Mouse (Mus musculus): ENCODE results near the gene C4b. TPM values are rescaled to one million over a fixed set of nuclear protein-coding genes. Genes with fewer than 3 reads are reported as not detected.
"Not testable (repeated sequence)": the region's sequence is repeated elsewhere in the genome, so short reads cannot be mapped to it uniquely, and the experiment has no call there.

Gene C4b
- total RNA-seq, 1 experiment from 2014 or later, result 0.18 TPM

- peak; percentile 82 for ATAC-seq (replicated peaks; ENCODE audit: low read depth, poor library complexity, severe bottlenecking)
These were observed 30.7 kb downstream of the C4b start for GRCm38 (mm10) chr17:34712951-34713350.

GRCm38 (mm10) chr17:34706476-34706875 is 37.2 kb downstream of the C4b start:
- not testable (repeated sequence) for ATAC-seq (replicated peaks; ENCODE audit: low read depth, poor library complexity, severe bottlenecking)

DNA sequence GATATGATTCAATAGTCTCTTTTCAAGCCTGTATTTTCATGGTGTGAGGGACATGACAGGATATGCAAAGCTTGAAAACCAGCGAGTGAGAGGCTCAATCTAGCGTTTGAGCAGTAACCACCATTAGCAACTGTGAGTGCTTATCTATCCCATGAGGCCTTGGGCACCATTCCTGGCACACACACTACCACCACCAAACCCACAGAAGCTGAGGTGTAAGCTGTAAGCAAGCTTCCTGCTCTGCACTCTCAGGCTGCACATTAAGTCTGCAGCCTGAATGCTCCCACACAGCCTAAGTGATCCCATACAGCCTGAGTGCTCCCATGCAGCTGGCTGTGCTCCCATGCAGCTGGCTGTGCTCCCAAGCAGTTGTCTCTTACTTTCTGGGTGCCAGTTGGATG is 43.0 kb downstream of the C4b start:
- ATAC-seq (replicated peaks; ENCODE audit: low read depth, poor library complexity, severe bottlenecking), result peak; percentile 90

- ATAC-seq (replicated peaks; ENCODE audit: low read depth, poor library complexity, severe bottlenecking), result no peak
These were observed 43.9 kb downstream of the C4b start for GRCm38 (mm10) chr17:34699575-34700408.

DNA sequence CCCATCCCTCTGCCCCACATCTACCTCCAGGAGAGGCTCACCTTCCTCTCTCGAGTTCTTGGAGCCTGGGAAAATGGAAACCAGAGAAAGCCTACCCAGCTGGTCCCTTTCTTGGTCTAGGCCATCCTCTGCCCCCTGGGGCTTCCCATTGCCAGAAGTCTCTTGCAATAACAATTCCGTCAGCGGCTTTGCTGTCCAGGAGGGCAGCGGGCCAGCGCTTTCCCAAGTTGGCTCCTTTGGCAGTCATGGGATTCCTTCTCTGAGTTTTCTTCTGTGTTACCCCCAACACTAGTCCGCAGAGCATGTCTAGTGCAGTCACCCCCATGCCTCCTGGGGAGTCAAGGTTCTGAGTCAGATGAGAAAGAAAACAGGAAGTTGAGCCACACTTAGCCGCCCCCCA is 50.8 kb downstream of the C4b start:
- ATAC-seq (replicated peaks; ENCODE audit: low read depth, poor library complexity, severe bottlenecking), result no peak

- ATAC-seq (replicated peaks; ENCODE audit: low read depth, poor library complexity, severe bottlenecking), result no peak
These were observed 53.2 kb downstream of the C4b start for GRCm38 (mm10) chr17:34690458-34690857.

DNA sequence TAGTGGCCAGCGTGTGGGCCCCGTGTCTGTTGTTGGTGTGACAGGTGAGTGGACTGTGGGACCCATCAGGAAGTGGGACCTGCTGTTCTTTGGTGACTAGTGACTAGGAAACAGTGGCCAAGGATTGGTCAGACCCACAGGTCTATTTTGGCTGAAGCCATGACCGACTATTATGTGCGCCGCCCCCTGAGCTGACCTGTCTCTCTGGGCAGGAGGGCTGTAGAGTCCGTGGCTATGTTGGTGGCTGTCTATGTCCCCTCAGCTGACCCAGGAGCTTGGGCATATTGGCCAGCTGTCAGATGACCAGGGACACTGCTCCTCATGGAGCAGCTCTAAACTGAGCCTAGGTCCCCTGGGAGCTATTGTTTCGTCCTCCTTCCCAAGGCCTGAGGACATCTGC is 54.8 kb downstream of the C4b start:
- no peak for ATAC-seq (replicated peaks; ENCODE audit: low read depth, poor library complexity, severe bottlenecking)

DNA sequence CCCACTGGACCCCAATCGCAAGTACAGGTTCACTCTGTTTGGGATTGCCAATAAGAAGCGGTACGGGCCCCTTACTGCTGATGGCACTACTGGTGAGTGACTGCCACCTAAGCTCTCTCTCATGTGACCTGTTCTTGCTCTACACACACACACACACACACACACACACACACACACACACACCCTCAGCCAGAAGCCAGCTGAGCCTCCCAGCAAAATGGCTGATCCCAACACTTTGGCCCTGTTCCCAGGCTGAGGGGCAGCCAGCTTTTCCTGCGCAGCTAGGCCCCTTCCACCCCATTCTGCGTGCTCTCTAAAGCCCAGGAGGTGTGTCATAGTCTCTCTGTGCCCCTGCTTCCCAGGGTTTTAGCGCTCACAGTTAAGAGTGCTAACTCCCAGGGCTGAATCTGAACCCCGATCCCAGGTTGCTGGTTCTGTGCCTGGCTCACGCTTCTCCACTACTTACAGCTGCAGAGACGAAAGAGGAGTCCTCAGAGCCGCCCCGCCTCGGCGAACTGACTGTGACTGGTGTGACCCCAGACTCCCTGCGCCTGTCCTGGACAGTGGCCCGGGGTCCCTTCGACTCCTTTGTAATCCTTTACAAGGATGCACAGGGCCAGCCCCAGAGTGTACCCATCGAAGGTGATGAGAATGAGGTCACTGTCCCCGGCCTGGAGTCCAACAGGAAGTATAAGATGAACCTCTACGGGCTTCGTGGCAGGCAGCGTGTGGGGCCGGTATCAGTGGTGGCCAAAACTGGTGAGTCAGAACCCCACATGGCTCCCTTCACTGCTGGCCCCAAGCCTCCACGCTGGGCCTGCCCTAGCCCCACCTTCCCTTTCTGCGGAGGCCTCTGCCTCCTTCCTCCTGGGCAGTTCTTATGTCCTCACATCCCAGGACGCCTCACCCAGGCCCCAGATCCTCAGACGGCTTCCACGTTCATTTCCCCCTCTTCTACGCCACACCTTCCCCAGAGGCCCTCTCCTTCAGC is 58.3 kb downstream of the C4b start:
- ATAC-seq (replicated peaks; ENCODE audit: low read depth, poor library complexity, severe bottlenecking), result peak; percentile 37

DNA sequence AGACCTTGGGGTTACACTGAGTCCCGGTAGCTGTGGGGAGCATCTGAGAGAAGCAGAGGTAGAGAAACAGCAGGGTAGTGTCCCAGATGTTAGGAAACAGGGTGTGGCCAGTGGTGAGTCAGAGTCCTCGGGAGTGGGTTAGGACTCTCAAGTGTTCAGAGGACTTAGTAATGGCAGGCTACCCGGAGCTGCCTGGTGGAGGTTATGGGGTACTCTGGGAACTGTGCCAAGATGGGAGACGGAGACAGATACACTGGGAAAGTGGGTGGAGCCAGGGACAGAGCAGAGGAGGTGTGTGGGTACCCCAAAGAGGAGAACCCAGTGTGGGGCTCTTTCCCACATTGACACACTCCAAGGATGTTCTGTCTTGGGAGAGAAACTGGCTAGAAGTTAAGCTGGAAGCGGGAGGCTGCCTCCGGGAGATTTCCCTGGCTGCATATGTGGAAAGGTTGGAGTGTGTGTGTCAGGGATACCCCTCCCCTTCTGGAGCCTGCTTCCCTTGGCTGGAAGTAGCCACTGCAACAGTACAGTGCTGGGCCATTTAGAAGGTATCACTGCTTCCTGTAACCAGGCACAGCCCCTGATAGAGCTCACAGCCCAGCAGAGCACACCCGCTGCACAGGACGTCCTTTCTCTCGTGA is 59.3 kb downstream of the C4b start:
- no peak for ATAC-seq (replicated peaks; ENCODE audit: low read depth, poor library complexity, severe bottlenecking)

- no peak for ATAC-seq (replicated peaks; ENCODE audit: low read depth, poor library complexity, severe bottlenecking)
These were observed 59.9 kb downstream of the C4b start for GRCm38 (mm10) chr17:34683686-34684220.

- ATAC-seq (replicated peaks; ENCODE audit: low read depth, poor library complexity, severe bottlenecking), result no peak
These were observed 60.5 kb downstream of the C4b start for GRCm38 (mm10) chr17:34683179-34683578.

- no peak for ATAC-seq (replicated peaks; ENCODE audit: low read depth, poor library complexity, severe bottlenecking)
These were observed 61.7 kb downstream of the C4b start for GRCm38 (mm10) chr17:34681881-34682536.

- ATAC-seq (replicated peaks; ENCODE audit: low read depth, poor library complexity, severe bottlenecking), result peak; percentile 82
These were observed 62.5 kb downstream of the C4b start for GRCm38 (mm10) chr17:34681132-34681571.

- no peak for ATAC-seq (replicated peaks; ENCODE audit: low read depth, poor library complexity, severe bottlenecking)
These were observed 63.1 kb downstream of the C4b start for GRCm38 (mm10) chr17:34680621-34681020.

DNA sequence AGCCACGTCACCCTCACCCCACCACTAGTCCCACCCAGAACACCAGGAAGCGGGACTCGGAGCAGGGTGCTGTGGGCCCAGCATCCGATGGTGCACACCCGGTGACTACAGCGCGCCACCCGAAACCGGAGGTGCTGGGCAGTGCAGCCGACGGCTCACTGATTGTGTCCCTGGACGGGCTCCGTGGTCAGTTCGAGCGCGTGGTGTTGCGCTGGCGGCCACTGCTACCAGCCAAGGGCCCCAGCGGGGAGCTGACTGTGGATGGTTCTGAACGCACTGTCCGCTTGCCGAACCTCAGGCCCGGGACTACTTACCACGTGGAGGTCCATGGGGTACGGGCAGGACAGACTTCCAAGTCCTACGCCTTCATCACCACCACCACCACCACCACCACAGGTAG is 63.5 kb downstream of the C4b start:
- no peak for ATAC-seq (replicated peaks; ENCODE audit: low read depth, poor library complexity, severe bottlenecking)

Other genes starting within 250 kb of the C4b start
- gene Btnl6, start 226.5 kb downstream of the C4b start, total RNA-seq (2017), result not detected in 2 replicates
- gene Notch4, start 179.6 kb downstream of the C4b start, total RNA-seq (2017), result 1.5 TPM in 1 of 2 replicates, not detected in the other
- gene Gpsm3, start 154.1 kb downstream of the C4b start, total RNA-seq (2017), result 11.3 and 22.4 TPM in 2 replicates
- gene Pbx2, start 152.6 kb downstream of the C4b start, total RNA-seq (2017), result 22.5 and 29.4 TPM in 2 replicates
- gene Ager, start 146.0 kb downstream of the C4b start, total RNA-seq (2017), result 0.73 and 1.4 TPM in 2 replicates
- gene Rnf5, start 140.2 kb downstream of the C4b start, total RNA-seq (2017), result 13.2 and 14.4 TPM in 2 replicates
- gene Agpat1, start 139.6 kb downstream of the C4b start, total RNA-seq (2017), result 17.8 and 39.7 TPM in 2 replicates
- 1.6 and 2.4 TPM in 2 replicates for gene Egfl8, start 127.9 kb downstream of the C4b start, total RNA-seq (2017)
- 17.4 and 21.2 TPM in 2 replicates for gene Ppt2, start 115.4 kb downstream of the C4b start, total RNA-seq (2017)
- gene Prrt1, start 114.3 kb downstream of the C4b start, total RNA-seq (2017), result not detected in 2 replicates
- gene Fkbpl, start 99.1 kb downstream of the C4b start, total RNA-seq (2017), result 20.6 and 31.6 TPM in 2 replicates
- 19.9 and 25.1 TPM in 2 replicates for gene Atf6b, start 96.7 kb downstream of the C4b start, total RNA-seq (2017)
- not detected in 2 replicates for gene Tnxb, start 73.3 kb downstream of the C4b start, total RNA-seq (2017)
- gene Cyp21a1, start 60.7 kb upstream of the C4b start, total RNA-seq (2017), result not detected in 2 replicates
- gene Stk19, start 93.1 kb upstream of the C4b start, total RNA-seq (2017), result 10.0 and 32.9 TPM in 2 replicates
- gene Dxo, start 93.1 kb upstream of the C4b start, total RNA-seq (2017), result 21.2 and 27.9 TPM in 2 replicates
- 28.9 and 33.8 TPM in 2 replicates for gene Skiv2l, start 106.3 kb upstream of the C4b start, total RNA-seq (2017)
- 39.6 and 41.9 TPM in 2 replicates for gene Nelfe, start 106.5 kb upstream of the C4b start, total RNA-seq (2017)
- gene Cfb, start 118.6 kb upstream of the C4b start, total RNA-seq (2017), result not detected in 2 replicates
- gene Zbtb12, start 135.6 kb upstream of the C4b start, total RNA-seq (2017), result 11.1 and 16.2 TPM in 2 replicates
- not detected in 2 replicates for gene Gm20547, start 138.2 kb upstream of the C4b start, total RNA-seq (2017)
- 2.8 and 10.0 TPM in 2 replicates for gene C2, start 154.4 kb upstream of the C4b start, total RNA-seq (2017)
- 96.6 and 107 TPM in 2 replicates for gene Ehmt2, start 154.6 kb upstream of the C4b start, total RNA-seq (2017)
- gene Slc44a4, start 170.6 kb upstream of the C4b start, total RNA-seq (2017), result not detected in 2 replicates
- gene Neu1, start 187.4 kb upstream of the C4b start, total RNA-seq (2017), result 3.4 and 5.0 TPM in 2 replicates
- gene Hspa1b, start 215.4 kb upstream of the C4b start, total RNA-seq (2017), result 79.3 and 84.3 TPM in 2 replicates
- not detected in 2 replicates for gene Gm20481, start 226.0 kb upstream of the C4b start, total RNA-seq (2017)
- gene Hspa1a, start 228.3 kb upstream of the C4b start, total RNA-seq (2017), result 33.5 and 47.4 TPM in 2 replicates
- 0.63 TPM in 1 of 2 replicates, not detected in the other for gene Hspa1l, start 228.8 kb upstream of the C4b start, total RNA-seq (2017)
- gene Lsm2, start 238.0 kb upstream of the C4b start, total RNA-seq (2017), result 26.9 and 34.1 TPM in 2 replicates